Mouse (Mus musculus) v-Abl transformed pro-B cells (cell line): ENCODE data around the gene Ednrb.
"Not testable (repeated sequence)": the region's sequence is repeated elsewhere in the genome, so short reads cannot be mapped to it uniquely, and the experiment has no call there.

Source experiments
- in situ Hi-C, 2 experiments: fragments of 400-800 bp; cut with MboI; formaldehyde crosslinking; loops; one replicate each; pipeline ENCODE4 v1.15.1; 2025; ENCODE audit not compliant: unreplicated experiment in 2 of 2

Gene Ednrb

GRCm38 (mm10) chr14:103825934-103826333 lies 18.3 kb downstream of the Ednrb start:
- in situ Hi-C loops = no loop called here

GRCm38 (mm10) chr14:103823501-103823900 lies 20.7 kb downstream of the Ednrb start:
- in situ Hi-C loops = no loop called here

- in situ Hi-C loops = no loop called here
Measured at GRCm38 (mm10) chr14:103822590-103822989, 21.6 kb downstream of the Ednrb start.

- in situ Hi-C loops = no loop called here
Measured at GRCm38 (mm10) chr14:103816637-103817308, 27.4 kb downstream of the Ednrb start.

- in situ Hi-C loops = no loop called here
Measured at GRCm38 (mm10) chr14:103815542-103815941, 28.7 kb downstream of the Ednrb start.

GRCm38 (mm10) chr14:103814015-103814691 lies 30.0 kb downstream of the Ednrb start:
- in situ Hi-C loops = no loop called here

GRCm38 (mm10) chr14:103813246-103813645 lies 31.0 kb downstream of the Ednrb start:
- in situ Hi-C loops = no loop called here

- in situ Hi-C loops = no loop called here
Measured at GRCm38 (mm10) chr14:103811291-103811690, 32.9 kb downstream of the Ednrb start.

GRCm38 (mm10) chr14:103803907-103804659 lies 40.1 kb downstream of the Ednrb start:
- in situ Hi-C loops = no loop called here

- in situ Hi-C loops = no loop called here
Measured at GRCm38 (mm10) chr14:103797123-103797522, 47.1 kb downstream of the Ednrb start.

GRCm38 (mm10) chr14:103795591-103795990 lies 48.6 kb downstream of the Ednrb start:
- in situ Hi-C loops = no loop called here

GRCm38 (mm10) chr14:103793409-103793808 lies 50.8 kb downstream of the Ednrb start:
- in situ Hi-C loops = no loop called here

GRCm38 (mm10) chr14:103792726-103793125 lies 51.5 kb downstream of the Ednrb start:
- in situ Hi-C loops = no loop called here

- in situ Hi-C loops = no loop called here
Measured at GRCm38 (mm10) chr14:103787547-103787946, 56.7 kb downstream of the Ednrb start.

- in situ Hi-C loops = no loop called here
Measured at GRCm38 (mm10) chr14:103785096-103785965, 58.9 kb downstream of the Ednrb start.

GRCm38 (mm10) chr14:103780336-103780735 lies 63.9 kb downstream of the Ednrb start:
- in situ Hi-C loops = not testable (repeated sequence)

- in situ Hi-C loops = no loop called here
Measured at GRCm38 (mm10) chr14:103779276-103779675, 64.9 kb downstream of the Ednrb start.

GRCm38 (mm10) chr14:103778533-103779151 lies 65.6 kb downstream of the Ednrb start:
- in situ Hi-C loops = no loop called here

GRCm38 (mm10) chr14:103778009-103778431 lies 66.2 kb downstream of the Ednrb start:
- in situ Hi-C loops = no loop called here

- in situ Hi-C loops = no loop called here
Measured at GRCm38 (mm10) chr14:103777386-103777785, 66.8 kb downstream of the Ednrb start.
